Mouse (Mus musculus): ENCODE measurements around the gene Ap3b1.

DNA sequence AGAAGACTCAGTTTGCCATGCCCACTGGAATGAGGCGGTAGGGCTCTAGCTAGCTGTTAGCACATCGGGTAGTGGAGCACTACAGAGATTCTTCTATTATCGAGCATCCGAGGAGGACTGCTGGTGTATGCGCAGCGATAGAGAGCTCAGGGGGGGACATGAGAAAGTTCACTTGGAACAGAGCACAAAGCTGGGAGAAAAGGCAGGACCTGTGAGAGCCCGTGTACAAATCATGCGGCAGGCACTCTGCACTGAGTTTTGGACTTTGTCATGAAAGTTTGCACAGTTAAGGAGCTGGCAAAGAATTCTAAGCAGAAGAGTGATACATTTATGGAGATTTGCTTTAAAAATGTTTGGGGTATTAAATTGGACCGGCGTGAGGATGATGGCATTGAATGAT lies 11.8 kb downstream of the Ap3b1 start:
- TF ChIP-seq CTCF (IDR thresholded peaks at IDR 0.05; ENCODE audit: control insufficient read depth, insufficient read depth, low read length), result no peak
- TF ChIP-seq POLR2A (IDR thresholded peaks at IDR 0.05; ENCODE audit: borderline replicate concordance, control insufficient read depth, low read depth, low read length), result no peak

Measured in bone marrow, adult 2 months (tissue).